Mouse (Mus musculus): Measurements from ENCODE around the gene Thap3.

DNA sequence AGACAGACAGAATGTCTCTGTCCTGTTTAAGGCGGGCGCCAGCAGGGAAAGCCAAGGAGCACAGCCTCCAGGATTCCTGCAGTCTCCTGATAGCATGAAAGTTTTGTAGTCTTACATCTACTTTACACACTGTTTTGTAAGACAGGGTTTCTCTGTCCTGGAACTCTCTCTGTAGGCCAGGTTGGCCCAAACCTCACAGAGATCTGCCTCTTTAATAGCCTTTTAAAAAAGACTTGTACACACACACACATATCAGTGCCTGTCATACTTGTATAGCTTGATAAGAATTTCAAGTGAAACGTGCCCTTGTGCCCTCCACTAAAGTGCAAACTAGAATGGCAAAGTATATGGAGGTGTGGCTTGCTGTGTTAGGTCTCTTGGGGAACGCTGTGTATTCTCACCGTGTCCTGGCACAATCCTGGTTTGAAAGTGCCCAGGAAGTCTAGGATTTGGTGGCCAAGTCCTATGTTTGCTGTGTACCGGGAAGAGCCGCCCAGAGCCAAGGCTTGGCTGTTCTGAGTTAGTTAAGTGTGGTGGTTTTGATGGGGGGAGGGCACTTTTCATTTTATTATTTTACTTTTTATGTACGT, 22.5 kb upstream of the Thap3 start:
- TF ChIP-seq CTCF (IDR thresholded peaks at IDR 0.05; ENCODE audit: low read depth) = no peak
- TF ChIP-seq EP300 (IDR thresholded peaks at IDR 0.05; ENCODE audit: low read depth) = no peak

Measured in liver, postnatal 0 days (tissue).